Mouse (Mus musculus) CH12.LX (cell line): ENCODE results near the gene Col24a1.

Source experiments
- CTCF ChIP-seq, 2 experiments: IDR thresholded peaks in 1 of 2; conservative IDR thresholded peaks in 1 of 2; 2 replicates each; pipeline ENCODE4 v1.5.1; 2011 to 2012; ENCODE audit warnings: low read depth in 2 of 2, low read length in 2 of 2, improper control_type of control experiment in 1 of 2, inconsistent platforms in 1 of 2, mild to moderate bottlenecking in 1 of 2, moderate library complexity in 1 of 2
- JUND ChIP-seq: conservative IDR thresholded peaks from 2 replicates; pipeline ENCODE4 v1.6.1; 2011; ENCODE audit warnings: low read depth, low read length, improper control_type of control experiment
- MYC ChIP-seq: IDR thresholded peaks from 2 replicates; pipeline ENCODE4 v1.6.1; 2011; ENCODE audit warnings: low read depth, mild to moderate bottlenecking, improper control_type of control experiment, low read length
- POLR2A ChIP-seq: IDR thresholded peaks from 2 replicates; pipeline ENCODE4 v1.6.1; 2011; ENCODE audit warnings: low read depth, mild to moderate bottlenecking, improper control_type of control experiment, low read length

DNA sequence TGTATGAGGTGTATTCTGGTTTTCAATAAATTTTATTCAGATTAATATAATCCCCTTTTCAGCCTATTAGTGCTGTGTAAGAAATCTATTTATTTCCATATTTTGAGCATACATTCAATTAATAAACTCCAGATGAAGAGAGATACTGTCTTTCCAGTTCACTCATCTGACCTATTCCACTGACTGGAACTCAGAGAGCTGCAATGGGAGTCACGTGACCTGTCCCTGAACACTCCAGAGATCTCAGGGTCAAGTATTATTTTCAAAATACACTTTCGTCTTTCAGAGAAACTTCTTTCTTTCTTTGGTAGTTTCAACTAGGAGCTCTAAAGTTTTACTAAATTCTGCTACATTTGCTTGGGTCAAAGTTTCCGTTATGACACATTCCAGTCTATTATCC lies 184.4 kb downstream of the Col24a1 start:
- TF ChIP-seq JUND (no peak), CTCF (conservative IDR thresholded peaks at IDR 0.05 in 1 of 2, IDR thresholded peaks at IDR 0.05 in 1 of 2; ENCODE audit: low read depth in 2 of 2, low read length in 2 of 2) (no peak), MYC (no peak), POLR2A (no peak)
